Mouse (Mus musculus): ENCODE measurements at regions not wholly inside any gene's neighbourhood (a gene's known extent, or its start where the extent isn't known, plus 50 kb on each side); places are given as distances from the start of the nearest gene placed in this dataset.

DNA sequence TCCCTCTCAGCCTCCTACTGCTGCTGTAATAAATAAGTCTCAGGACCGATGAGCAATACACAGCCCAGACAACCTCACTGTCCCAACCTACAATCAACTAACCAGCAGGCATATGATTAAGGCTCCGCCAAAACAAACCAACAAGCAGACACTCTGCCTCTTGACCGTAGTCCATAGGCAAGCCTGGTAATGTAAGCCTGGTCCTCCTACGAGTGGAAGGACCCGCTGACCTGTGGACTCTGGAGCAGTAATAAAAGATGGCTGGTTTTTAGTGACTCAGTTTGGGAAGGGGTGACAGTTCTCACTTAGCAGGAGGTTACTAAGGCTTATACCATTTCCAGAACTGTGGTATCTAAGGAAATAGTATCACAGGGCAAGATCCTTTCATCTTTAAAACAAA, 53.4 kb downstream of the Gm47996 start:
- DNase-seq (ENCODE audit: low read depth, low spot score): no peak

DNA sequence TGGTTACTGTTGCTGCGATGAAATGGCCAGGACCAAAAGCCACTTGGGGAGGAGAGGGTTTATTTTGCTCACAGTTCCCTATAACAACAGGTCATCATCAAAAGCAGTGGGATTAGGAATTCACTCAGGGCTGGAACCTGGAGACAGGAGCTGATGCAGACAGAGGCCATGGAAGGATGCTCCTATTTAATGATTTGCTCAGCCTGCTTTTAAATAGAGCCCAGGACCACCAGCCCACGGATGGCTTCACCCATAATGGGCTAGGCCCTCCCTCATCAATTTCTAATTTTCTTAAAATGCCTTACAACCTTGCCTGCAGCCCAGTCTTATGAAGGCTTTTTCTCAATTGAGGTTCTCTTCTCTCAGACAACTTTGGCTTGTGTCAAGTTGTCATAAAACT, 53.9 kb downstream of the Gm47996 start:
- no peak for DNase-seq (ENCODE audit: low read depth, low spot score)

GRCm38 (mm10) chr1:151264789-151265188, 54.9 kb downstream of the Gm47996 start:
- no peak for DNase-seq (ENCODE audit: low read depth, low spot score)

- no peak for DNase-seq (ENCODE audit: low read depth, low spot score)
These were observed 55.7 kb downstream of the Gm47996 start for GRCm38 (mm10) chr1:151265590-151265989.

DNA sequence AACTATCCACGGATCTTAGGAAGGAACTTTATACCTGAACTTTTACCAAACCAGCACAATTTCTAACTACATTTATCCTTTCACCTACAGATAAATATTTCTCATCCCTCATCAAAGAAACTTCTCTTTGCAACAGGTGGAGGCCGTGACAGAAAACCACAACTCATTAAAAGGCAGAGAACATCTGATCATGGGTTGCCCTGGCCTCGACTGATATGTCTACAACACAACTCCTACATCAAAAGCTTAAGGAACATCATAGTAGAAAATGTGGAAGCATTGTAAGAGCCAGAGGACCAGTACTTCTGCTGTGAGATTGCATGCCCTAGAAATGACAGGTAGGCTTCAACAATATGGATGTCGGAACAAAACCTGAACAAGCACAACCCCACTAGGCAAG, 56.8 kb downstream of the Gm47996 start:
- DNase-seq (ENCODE audit: low read depth, low spot score): no peak

DNA sequence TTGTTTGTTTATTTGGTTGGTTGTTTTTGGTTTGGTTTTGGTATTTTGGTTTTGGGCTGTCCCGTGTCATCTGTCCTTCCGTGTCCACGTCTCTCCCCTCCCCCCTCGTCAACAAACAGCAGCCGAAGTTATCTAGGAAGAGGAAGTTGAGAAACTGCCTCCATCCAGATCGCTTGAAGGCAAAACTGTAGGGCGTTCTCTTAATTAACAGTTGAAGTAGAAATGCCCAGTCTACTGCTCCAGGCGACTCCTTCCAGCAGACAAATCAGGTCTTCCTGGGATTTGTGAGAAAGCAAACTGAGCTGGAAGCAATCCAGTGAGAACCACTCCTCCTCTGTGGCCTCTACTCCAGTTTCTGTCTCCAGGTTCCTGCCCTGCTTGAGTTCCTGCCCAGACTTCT, 60.8 kb downstream of the Gm47996 start:
- DNase-seq (ENCODE audit: low read depth, low spot score): no peak

GRCm38 (mm10) chr1:151274306-151274705, 64.4 kb downstream of the Gm47996 start:
- no peak for DNase-seq (ENCODE audit: low read depth, low spot score)

GRCm38 (mm10) chr1:151275581-151275980, 65.7 kb downstream of the Gm47996 start:
- DNase-seq (ENCODE audit: low read depth, low spot score): no peak

- DNase-seq (ENCODE audit: low read depth, low spot score): no peak
These were observed 64.3 kb upstream of the Ivns1abp start for GRCm38 (mm10) chr1:151279955-151280354.

DNA sequence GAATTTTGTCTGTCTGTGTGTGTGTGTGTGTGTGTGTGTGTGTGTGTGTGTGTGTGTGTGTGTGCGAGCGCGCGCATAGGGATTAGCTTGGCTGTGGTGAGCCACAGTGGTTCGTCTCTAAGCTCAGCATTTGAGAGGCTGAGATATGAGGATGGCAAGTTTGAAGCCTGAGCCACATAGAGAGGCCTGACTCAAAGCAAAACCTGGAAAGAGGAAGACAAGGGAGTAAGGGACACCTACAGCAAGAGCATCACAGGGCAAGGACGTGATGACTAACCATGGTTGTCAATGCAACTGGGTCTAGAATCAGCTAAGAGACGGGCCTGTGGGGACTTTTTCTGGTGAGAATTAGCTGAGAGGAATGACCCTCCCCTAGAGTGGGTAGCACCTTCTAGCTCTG, 59.2 kb upstream of the Ivns1abp start:
- no peak for DNase-seq (ENCODE audit: low read depth, low spot score)

GRCm38 (mm10) chr1:151287451-151287850, 56.8 kb upstream of the Ivns1abp start:
- peak; percentile 45 for DNase-seq (ENCODE audit: low read depth, low spot score)

GRCm38 (mm10) chr1:151289061-151289460, 55.2 kb upstream of the Ivns1abp start:
- no peak for DNase-seq (ENCODE audit: low read depth, low spot score)

DNA sequence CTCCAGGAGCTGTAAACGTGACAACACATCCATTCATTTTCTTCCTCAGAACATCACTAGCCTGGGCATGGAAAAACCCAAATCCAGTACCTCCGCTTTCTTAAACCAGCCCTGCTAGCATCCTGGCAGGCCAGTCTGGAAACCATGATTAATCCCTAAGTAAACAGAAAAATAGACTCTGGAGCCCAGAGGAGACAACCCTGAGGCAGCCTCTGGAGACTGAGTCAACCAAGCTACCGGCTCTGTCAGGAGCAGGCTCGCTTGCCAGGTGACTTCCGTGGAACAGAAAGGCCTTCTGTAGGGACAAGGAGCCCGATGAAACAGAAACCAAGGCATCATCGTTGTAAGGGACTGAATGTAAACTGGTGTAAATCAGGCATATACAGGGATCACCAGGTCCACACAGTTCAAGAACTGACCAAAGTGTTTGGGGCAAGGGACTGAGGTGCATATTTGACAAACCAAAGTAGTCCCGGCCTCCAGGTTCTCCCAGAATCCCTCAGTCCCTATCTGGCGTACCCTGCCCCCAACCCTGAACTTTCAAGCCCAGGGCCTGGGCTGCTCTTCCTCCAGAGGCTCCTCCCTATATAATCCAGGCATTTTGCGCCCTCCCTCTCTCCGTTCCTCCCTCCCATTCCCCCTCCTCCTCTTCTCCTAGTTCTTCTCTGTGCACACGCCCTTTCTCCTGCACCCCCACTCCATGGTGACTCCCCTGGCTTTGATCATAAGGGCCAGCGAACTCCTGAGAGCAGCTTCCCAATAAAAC, 54.6 kb upstream of the Ivns1abp start:
- no peak for DNase-seq (ENCODE audit: low read depth, low spot score)

DNA sequence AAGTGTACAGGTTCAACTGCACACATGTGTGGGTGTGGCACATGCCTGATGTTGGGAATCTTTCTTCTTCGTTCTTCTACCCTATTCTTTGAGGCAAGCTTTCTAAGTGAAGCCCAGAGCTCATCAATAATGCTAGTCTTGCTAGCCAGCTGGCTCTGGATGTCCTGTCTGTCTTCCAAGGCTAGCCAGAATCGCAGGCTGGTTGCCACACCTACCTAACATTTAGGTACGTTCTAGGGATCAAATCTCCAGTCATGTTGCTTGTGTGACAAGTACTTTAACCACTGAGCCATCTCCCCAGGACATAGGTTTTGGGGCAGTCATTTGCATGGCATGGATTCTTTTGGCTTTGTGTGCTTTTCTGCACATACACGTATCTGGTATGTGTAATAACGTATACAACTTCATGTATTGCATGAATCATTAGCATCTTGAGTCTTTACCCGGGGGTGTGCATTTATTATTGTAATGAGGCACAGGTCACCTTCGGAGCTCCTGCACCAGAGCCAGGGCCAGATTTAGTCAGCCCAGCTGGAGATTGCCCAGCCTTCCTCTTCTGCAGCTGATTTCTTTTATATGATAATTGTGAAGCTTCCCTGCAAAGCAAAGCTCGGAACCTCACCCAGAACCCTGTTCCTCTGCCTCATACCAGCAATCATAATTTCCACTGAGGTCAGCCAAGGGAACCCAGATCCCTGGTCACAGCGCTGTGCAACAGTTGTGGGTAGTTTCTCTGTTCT, 50.8 kb upstream of the Ivns1abp start:
- DNase-seq (ENCODE audit: low read depth, low spot score): no peak

Data from CD4-positive helper T cell, adult 2 months (primary cell).